Mouse (Mus musculus) T-cell, adult 2 months (primary cell): ENCODE data around the gene Smim14.

ENCODE experiments used
- DNase-seq: peaks from one replicate; pipeline ENCODE4 v3.0.0; 2022; ENCODE audit warnings: low spot score

Gene Smim14

GRCm38 (mm10) chr5:65459454-65459853 lies 77.5 kb downstream of the Smim14 start:
- no peak for DNase-seq

- DNase-seq: no peak
These were observed 79.1 kb downstream of the Smim14 start for GRCm38 (mm10) chr5:65457846-65458245.

- DNase-seq: no peak
These were observed 79.7 kb downstream of the Smim14 start for GRCm38 (mm10) chr5:65457086-65457827.

GRCm38 (mm10) chr5:65454771-65455170 lies 82.2 kb downstream of the Smim14 start:
- no peak for DNase-seq

- DNase-seq: no peak
These were observed 88.0 kb downstream of the Smim14 start for GRCm38 (mm10) chr5:65448941-65449340.

- no peak for DNase-seq
These were observed 89.2 kb downstream of the Smim14 start for GRCm38 (mm10) chr5:65447826-65448225.

GRCm38 (mm10) chr5:65446756-65447155 lies 90.2 kb downstream of the Smim14 start:
- DNase-seq: no peak

- DNase-seq: no peak
These were observed 92.0 kb downstream of the Smim14 start for GRCm38 (mm10) chr5:65444981-65445380.

GRCm38 (mm10) chr5:65438041-65438440 lies 98.9 kb downstream of the Smim14 start:
- no peak for DNase-seq

GRCm38 (mm10) chr5:65435806-65436561 lies 101.0 kb downstream of the Smim14 start, which contains the start of gene Ugdh:
Gene Ugdh (minus strand): TSS chr5:65435949.
- peak; percentile 94 for DNase-seq

GRCm38 (mm10) chr5:65435363-65435805 lies 101.6 kb downstream of the Smim14 start:
- no peak for DNase-seq

- DNase-seq: peak; percentile 12
These were observed 102.3 kb downstream of the Smim14 start for GRCm38 (mm10) chr5:65434471-65435362.

- no peak for DNase-seq
These were observed 107.5 kb downstream of the Smim14 start for GRCm38 (mm10) chr5:65429441-65429840.

- no peak for DNase-seq
These were observed 108.7 kb downstream of the Smim14 start for GRCm38 (mm10) chr5:65428321-65428720.

- DNase-seq: no peak
These were observed 111.7 kb downstream of the Smim14 start for GRCm38 (mm10) chr5:65425251-65425650.

- DNase-seq: no peak
These were observed 112.8 kb downstream of the Smim14 start for GRCm38 (mm10) chr5:65424215-65424614.

GRCm38 (mm10) chr5:65422803-65423202 lies 114.2 kb downstream of the Smim14 start:
- DNase-seq: no peak

GRCm38 (mm10) chr5:65420822-65421221 lies 116.2 kb downstream of the Smim14 start:
- no peak for DNase-seq

GRCm38 (mm10) chr5:65419136-65419535 lies 117.8 kb downstream of the Smim14 start:
- DNase-seq: no peak

- DNase-seq: no peak
These were observed 121.1 kb downstream of the Smim14 start for GRCm38 (mm10) chr5:65415653-65416458.

GRCm38 (mm10) chr5:65407989-65408388 lies 129.0 kb downstream of the Smim14 start:
- no peak for DNase-seq
